Mouse (Mus musculus) limb, embryonic 10.5 days (tissue): ENCODE measurements around the gene Jak2. TPM values are rescaled to one million over a fixed set of nuclear protein-coding genes. Genes with fewer than 3 reads are reported as not detected.

ENCODE experiments used
- DNase-seq: peaks from one replicate; pipeline ENCODE4 v3.0.0-alpha.2; 2017; ENCODE audit warnings: low spot score
- H3K27ac ChIP-seq: fragments of 300-500 bp; sonication (generic); 2 replicates; pipeline ENCODE4 v1.5.1; 2016; ENCODE audit warnings: mild to moderate bottlenecking
- H3K27me3 ChIP-seq: fragments of 300-500 bp; sonication (generic); 2 replicates; pipeline ENCODE4 v1.6.1; 2016; ENCODE audit warnings: low read depth, mild to moderate bottlenecking; ENCODE audit not compliant: poor library complexity, severe bottlenecking
- H3K36me3 ChIP-seq: fragments of 300-500 bp; sonication (generic); 2 replicates; pipeline ENCODE4 v1.6.1; 2016; ENCODE audit warnings: mild to moderate bottlenecking, moderate library complexity
- H3K4me1 ChIP-seq: fragments of 300-500 bp; sonication (generic); 2 replicates; pipeline ENCODE4 v1.6.1; 2016
- H3K4me3 ChIP-seq: fragments of 300-500 bp; sonication (generic); 2 replicates; pipeline ENCODE4 v1.5.1; 2016; ENCODE audit warnings: mild to moderate bottlenecking, moderate library complexity
- H3K9me3 ChIP-seq: fragments of 300-500 bp; sonication (generic); replicated peaks from 2 replicates; pipeline ENCODE4 v1.6.1; 2016; ENCODE audit warnings: mild to moderate bottlenecking
- WGBS: fragments of 180-500 bp; shearing (Covaris S2); methylation state at CpG from one replicate; pipeline ENCODE4 v1.1.7; 2016; 5-methylcytosine and 5-hydroxymethylcytosine counted together
- polyA plus RNA-seq: library from polyadenylated mRNA; unstranded; fragments of >200 nt; fragmentation: Nextera tagmentation; extraction: Ambion mirVana; gene quantifications from 2 replicates; pipeline ENCODE4 v1.2.1, GENCODE M21; 2016

Jak2 gene
- polyA plus RNA-seq, 1 experiment from 2014 or later, result 8.0 TPM

DNA sequence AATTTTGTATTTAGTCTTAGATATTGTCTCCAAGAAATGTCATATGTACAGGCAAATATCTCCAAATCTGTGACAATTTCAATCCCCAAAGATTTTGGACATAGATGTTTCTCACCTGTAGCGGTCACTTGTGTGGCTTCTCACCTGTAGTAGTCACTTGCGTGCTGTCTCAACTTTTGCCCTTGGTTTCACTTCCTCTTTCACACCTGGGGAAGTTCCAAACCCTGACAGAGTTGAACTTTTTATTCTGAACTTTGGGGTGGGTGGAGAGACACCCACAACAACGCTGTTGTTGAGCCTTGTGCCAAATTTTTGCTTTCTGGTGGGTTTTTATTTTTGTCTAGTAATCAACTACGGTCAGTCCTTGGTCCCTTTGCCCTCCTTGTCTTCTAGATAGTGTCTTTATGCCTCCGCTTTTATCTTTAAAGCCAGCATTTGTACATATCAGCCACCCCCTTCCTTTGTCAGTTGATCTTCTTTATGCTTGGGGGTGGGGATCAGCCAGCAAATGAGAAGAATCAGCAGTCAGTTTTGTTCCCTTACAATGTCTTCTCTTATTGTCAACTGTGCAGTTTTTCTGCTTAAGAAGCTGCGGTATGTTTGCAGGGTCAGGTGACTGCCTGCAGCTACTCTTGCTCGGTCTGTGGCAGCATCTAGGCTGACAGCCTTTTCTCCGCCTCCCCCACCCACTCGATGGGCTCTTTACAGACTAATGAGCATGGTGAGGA lies 14.8 kb upstream of the Jak2 start:
- no peaks in the 10 kb centered on the region for H3K9me3 ChIP-seq
- DNase-seq, result no peak
- no peaks in the 10 kb centered on the region for H3K36me3 ChIP-seq
- WGBS, result 71% methylated on average over 9 of the region's 9 CpGs
- peaks cover 13% of the 10 kb centered on the region for H3K4me1 ChIP-seq
- H3K27me3 ChIP-seq, result no peaks in the 10 kb centered on the region
- H3K27ac ChIP-seq, result no peak overlapping the region
- no peak overlapping the region for H3K4me3 ChIP-seq

DNA sequence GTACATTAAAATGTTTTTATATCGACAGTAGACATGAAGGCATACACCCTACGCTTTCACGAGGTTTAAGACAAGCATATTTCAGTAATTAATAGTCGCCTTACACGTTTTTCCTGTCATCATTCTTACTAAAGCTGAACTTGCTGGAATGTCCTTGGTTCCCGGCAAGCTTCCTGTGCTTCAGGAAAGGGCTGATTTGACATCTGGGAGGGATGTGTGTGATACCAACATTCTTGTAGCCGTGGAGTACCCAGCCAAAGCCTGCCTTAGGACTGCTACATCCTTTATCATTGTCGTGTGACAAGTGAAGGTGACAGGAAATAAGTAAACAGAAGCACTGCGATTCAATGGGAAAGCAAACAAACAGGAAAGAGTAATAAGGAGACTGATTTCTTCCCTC lies 13.5 kb upstream of the Jak2 start:
- H3K4me1 ChIP-seq, result peaks cover 13% of the 10 kb centered on the region
- no peaks in the 10 kb centered on the region for H3K36me3 ChIP-seq
- DNase-seq, result no peak
- H3K27me3 ChIP-seq, result no peaks in the 10 kb centered on the region
- H3K4me3 ChIP-seq, result no peak overlapping the region
- no peak overlapping the region for H3K27ac ChIP-seq
- 51% methylated on average over 9 of the region's 9 CpGs for WGBS
- no peaks in the 10 kb centered on the region for H3K9me3 ChIP-seq

DNA sequence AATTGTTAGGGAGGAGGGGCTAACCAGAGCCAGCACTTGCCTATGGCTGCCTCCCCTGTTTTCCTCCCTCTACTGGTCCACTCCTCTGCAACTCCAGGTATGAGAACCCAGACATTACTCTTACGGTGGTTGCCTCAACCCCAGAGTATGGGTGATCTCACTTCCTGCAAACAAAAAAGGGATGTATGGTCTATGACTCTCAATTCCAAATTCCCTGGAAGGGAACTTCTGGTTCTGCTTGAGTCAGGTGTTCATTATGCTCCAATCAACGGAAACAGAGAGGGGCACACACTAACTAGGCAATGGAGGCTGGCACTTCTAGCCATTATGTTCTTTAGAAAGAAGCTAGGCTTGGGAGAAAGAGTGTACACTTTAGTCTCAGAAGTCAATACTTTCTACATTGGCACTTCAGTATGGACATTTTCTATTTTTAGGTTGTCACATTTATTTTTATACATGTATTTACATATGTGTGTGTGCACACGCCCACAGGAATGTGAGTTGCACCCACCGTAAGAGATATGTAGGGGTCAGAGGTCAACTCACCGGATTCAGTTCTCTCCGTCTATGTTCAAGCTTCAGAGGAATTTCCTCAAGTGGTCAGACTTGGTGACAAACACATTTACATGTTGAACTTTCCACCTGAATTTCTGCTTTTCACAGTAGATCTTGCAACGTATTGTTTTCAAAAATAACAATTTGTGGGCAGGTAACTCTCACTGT lies 12.0 kb upstream of the Jak2 start:
- Histone ChIP-seq H3K9me3 (no peaks in the 10 kb centered on the region), H3K36me3 (no peaks in the 10 kb centered on the region), H3K27ac (no peak overlapping the region), H3K4me1 (peaks cover 13% of the 10 kb centered on the region), H3K27me3 (no peaks in the 10 kb centered on the region), H3K4me3 (no peak overlapping the region)
- WGBS, result 88% methylated on average over 7 of the region's 7 CpGs
- no peak for DNase-seq

DNA sequence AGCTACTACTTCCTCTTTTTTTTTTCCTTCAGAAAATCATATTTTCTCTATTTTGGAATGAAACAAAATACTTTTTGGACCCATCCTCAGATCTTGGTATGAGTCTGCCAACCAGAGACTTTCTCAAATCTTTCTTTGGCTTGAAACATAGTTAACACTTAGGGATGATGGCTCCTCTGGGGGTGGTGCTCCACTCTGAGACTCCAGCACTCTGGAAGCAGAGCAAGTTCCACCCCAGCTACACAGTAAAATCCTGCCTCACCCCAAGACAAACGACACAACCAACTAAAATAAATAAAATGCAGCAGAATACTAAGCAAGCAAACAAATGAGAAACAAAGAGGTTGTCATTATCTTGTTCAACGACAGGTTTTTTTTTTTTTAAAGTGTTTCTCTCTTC lies 11.0 kb upstream of the Jak2 start:
- WGBS, result 78% methylated on average over 2 of the region's 2 CpGs
- no peak for DNase-seq

DNA sequence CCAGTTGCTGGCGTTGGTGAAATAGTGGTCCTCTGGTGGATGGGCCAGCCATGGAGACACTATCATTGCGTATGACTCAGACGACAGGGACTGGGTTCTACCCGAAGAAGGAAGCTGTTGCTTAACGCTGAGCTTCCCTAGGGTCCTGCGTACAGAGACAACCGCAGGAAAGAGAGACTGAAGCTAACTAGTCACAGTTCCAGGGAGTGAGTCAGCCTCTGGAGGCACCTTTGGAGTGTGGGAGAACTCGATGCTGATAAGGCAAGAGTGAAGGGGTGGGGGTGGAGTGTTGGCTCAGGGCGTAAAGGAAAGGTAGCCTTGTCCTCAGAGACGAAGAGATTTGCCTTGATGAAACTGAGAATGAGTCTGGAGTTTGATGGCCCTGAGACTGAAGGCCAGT lies 10.0 kb upstream of the Jak2 start:
- peaks cover 13% of the 10 kb centered on the region for H3K4me1 ChIP-seq
- DNase-seq, result no peak
- 81% methylated on average over 10 of the region's 10 CpGs for WGBS
- no peaks in the 10 kb centered on the region for H3K36me3 ChIP-seq
- H3K9me3 ChIP-seq, result no peaks in the 10 kb centered on the region
- no peak overlapping the region for H3K4me3 ChIP-seq
- no peak overlapping the region for H3K27ac ChIP-seq
- H3K27me3 ChIP-seq, result no peaks in the 10 kb centered on the region

More for the DNA sequence above, 11.0 kb upstream of the Jak2 start:
- Histone ChIP-seq H3K36me3 (no peaks in the 10 kb centered on the region), H3K4me3 (no peak overlapping the region), H3K9me3 (no peaks in the 10 kb centered on the region), H3K27me3 (no peaks in the 10 kb centered on the region), H3K4me1 (peaks cover 13% of the 10 kb centered on the region), H3K27ac (no peak overlapping the region)

DNA sequence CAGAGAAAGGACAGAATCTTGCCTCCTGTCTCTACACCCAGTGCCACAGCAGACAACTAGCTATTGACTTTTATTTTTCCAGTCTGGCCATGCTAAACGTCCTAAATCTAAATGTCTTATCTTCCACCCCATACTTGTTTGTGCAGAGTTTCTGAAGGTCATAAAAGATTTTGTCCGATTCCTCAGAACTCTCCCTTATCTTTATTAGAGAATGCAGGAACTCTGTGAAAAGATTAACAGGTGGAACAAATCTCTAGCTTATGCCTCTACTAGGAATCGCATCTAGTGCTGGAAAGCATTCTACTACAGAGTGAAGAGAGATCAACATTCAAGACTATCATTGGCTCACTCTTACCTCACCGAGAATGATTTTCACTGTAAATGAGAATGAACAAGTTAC lies 1.7 kb upstream of the Jak2 start:
- 71% methylated on average over 4 of the region's 4 CpGs for WGBS

DNA sequence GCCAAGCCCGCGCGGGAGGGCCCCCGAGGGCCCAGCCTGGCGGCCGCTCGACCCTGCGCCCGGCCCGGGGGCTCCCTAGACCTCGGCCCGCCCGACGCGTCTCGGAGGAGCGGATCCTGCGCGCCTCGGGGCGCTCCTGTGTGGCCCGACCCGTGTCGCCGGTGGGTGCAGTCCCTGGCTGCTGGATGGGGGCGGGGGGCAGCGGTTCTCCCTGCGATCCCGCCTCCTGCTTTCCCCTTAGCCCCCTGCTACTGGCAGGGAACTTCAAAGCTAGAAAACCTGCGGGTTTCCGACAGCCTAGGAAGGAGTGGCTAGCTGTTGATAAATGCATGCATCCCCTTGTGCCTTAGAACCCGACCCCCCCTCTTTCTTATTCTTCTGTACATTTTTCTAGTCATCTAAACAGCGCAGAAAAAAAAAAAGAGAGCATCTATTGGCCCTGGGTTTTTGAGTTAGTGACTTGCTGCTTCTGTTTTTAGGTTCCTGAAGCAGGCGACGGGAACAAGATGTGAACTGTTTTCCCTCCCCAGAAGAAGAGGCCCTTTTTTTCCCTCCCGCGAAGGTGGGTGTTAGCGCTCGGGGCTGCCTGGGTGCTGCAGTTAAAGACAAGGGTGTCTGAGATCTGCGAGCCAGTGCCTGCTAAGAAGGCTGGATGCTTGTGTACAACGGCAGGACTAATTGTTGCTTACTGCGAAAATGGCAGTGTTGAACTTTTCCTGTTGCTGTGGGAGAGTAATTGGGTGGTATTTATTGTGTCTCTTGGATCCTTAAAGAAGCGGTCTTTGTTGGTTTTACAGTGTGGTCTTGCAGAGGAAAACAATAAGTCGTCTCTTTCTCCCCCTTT lies 552 bp downstream of the Jak2 start:
- H3K27me3 ChIP-seq, result 0 out of 2 replicates have a peak, but pooled peaks cover 3% of the 10 kb centered on the region
- peak overlapping the region; percentile 88 for H3K4me3 ChIP-seq
- H3K9me3 ChIP-seq, result no peaks in the 10 kb centered on the region
- no peaks in the 10 kb centered on the region for H3K36me3 ChIP-seq
- DNase-seq, result peak; percentile 72
- peaks cover 31% of the 10 kb centered on the region for H3K4me1 ChIP-seq
- peak overlapping the region; percentile 98 for H3K27ac ChIP-seq
- whole genome bisulfite sequencing, result 1% methylated on average over 44 of the region's 44 CpGs

More for the DNA sequence above, 1.7 kb upstream of the Jak2 start:
- Histone ChIP-seq H3K27ac (no peak overlapping the region), H3K4me3 (peak overlapping the region; percentile 88), H3K4me1 (peaks cover 31% of the 10 kb centered on the region), H3K27me3 (0 out of 2 replicates have a peak, but pooled peaks cover 3% of the 10 kb centered on the region), H3K9me3 (no peaks in the 10 kb centered on the region), H3K36me3 (no peaks in the 10 kb centered on the region)
- DNase-seq, result no peak

DNA sequence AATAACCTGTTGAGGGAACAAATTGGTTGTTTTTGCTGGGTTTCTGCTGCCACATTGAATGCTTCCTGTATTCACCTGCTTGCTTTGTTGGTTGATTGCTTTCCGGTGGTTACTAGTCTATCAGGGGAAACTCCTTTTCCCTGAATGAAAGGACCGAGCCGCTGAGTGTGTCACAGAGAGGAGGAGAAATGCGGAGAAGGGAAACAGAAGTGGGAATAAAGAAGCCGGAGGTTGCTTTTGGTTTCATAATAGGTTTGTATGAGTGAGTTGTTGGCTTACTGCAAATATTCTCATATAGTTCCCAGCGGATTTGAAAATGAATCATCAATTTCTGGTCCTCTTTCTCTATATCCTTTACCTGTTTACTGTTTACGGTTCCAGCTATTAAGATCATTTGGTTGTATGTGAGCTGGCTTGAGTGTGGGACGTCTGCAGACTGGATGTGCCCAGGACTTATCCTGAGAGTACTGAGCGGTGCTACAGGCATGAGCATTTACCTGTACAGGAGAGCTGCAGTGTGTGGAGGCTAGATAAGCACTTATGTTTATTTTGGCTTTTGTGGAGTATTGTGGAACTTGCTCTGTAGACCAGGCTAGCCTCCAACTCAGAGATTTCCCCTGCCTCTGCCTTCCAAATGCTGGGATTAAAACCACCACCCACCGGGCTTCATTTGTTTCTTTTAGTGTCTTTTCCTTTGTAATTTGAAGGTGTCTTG lies 1.4 kb downstream of the Jak2 start:
- Histone ChIP-seq H3K27ac (peak overlapping the region; percentile 98), H3K36me3 (no peaks in the 10 kb centered on the region), H3K4me1 (peaks cover 31% of the 10 kb centered on the region), H3K4me3 (peak overlapping the region; percentile 88), H3K9me3 (no peaks in the 10 kb centered on the region), H3K27me3 (0 out of 2 replicates have a peak, but pooled peaks cover 3% of the 10 kb centered on the region)
- 31% methylated on average over 10 of the region's 10 CpGs for WGBS
- no peak for DNase-seq

DNA sequence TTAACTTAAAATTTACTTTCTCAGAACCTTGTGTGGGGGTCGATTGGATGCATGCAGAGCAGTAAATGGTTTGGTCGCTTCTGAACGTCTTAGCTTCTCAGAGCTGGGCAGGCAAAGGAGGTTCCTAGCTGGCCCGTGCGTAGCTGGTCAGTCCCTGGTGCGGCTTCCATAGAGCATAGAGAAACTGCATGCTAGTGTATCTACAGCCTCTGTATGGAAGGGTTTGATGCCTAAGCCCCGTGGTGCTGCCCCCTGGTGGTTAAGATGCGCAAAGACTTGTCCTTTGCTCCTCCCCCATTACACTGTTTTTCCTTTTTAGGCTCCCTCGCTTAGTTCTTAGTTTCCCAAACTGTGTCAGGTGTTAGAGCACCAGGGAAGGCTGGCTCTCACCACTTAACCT lies 2.1 kb downstream of the Jak2 start:
- WGBS, result 7% methylated on average over 9 of the region's 9 CpGs
- no peaks in the 10 kb centered on the region for H3K36me3 ChIP-seq
- H3K27me3 ChIP-seq, result 0 out of 2 replicates have a peak, but pooled peaks cover 3% of the 10 kb centered on the region
- no peak overlapping the region for H3K27ac ChIP-seq
- H3K4me1 ChIP-seq, result peaks cover 31% of the 10 kb centered on the region
- peak; percentile 90 for DNase-seq
- H3K9me3 ChIP-seq, result no peaks in the 10 kb centered on the region
- H3K4me3 ChIP-seq, result peak overlapping the region; percentile 88

DNA sequence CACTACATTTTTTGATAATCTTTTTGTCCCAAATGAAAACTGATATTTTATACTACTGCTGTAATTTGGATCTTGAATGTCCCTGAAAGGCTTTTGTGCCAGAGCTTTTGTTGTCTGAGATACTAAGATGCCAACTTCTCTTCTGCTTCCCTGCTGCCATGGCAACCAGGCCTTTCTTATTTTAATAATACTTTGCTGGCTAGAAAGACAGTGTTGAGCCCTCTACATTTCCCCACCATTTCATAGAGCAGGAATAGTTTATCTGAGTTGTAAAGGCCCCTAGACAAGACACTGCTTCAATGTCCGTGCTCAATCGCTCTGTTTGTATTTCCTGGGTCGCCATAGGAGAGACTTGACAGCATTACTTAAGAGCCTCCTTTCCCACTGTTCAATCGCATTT lies 3.0 kb downstream of the Jak2 start:
- DNase-seq, result no peak
- no peak overlapping the region for H3K4me3 ChIP-seq
- 72% methylated on average over 4 of the region's 4 CpGs for WGBS
- no peak overlapping the region for H3K27ac ChIP-seq
- H3K27me3 ChIP-seq, result 0 out of 2 replicates have a peak, but pooled peaks cover 3% of the 10 kb centered on the region
- H3K36me3 ChIP-seq, result no peaks in the 10 kb centered on the region
- H3K4me1 ChIP-seq, result peaks cover 28% of the 10 kb centered on the region
- H3K9me3 ChIP-seq, result no peaks in the 10 kb centered on the region

DNA sequence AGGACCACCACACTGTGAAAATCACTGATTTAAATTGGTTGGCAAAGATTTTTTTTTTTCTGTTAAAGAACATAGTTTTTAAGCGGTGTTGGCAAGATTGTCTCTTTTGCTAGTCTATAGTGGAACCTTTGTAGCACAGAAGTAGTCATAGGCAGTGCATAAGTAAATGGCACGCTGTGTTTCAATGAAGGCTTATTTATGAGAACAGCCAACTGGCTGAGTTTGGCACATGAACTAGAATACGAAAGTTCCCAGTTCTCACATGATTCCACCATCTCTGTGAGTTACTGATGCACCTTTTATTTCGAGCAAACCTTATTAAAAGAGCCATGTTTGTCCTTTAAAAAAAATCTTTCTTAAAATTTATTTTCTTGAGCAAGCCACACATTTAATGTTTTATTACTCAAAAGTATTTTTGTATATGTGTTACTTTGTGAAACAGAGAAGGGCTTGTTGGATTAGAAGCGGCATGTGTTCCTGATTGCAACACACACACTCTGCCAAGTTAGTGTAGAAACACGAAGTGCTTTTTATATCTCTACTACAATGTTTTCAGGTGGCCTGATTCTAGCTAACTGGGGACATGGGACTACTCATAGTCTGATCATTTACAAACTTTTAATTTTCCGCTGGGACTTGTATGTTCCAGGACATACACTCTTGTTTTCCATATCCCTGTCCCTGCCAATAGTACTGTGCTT lies 3.8 kb downstream of the Jak2 start:
- peaks cover 20% of the 10 kb centered on the region for H3K4me1 ChIP-seq
- H3K9me3 ChIP-seq, result no peaks in the 10 kb centered on the region
- 94% methylated on average over 7 of the region's 7 CpGs for WGBS
- H3K4me3 ChIP-seq, result no peak overlapping the region
- H3K27ac ChIP-seq, result no peak overlapping the region
- 0 out of 2 replicates have a peak, but pooled peaks cover 3% of the 10 kb centered on the region for H3K27me3 ChIP-seq
- no peaks in the 10 kb centered on the region for H3K36me3 ChIP-seq
- DNase-seq, result no peak

DNA sequence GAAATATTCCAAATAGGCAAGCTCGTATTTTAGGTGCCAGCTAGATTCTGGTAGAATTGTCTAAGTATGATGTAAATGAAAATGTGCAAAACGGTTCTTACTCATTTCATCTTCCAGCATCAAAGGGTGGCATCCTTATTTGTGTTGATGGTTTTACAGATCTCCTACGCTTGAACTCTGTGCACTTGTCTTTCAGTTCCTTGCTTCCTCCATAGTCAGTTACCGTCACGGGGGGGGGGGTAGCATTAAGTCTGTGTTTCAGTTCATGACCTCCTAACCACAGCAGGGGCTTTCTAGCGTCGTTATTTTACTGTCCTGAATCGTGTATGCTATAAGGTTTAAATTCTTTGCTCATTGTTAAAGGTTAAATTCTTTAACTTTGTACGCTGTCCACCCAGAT lies 10.0 kb downstream of the Jak2 start:
- 85% methylated on average over 9 of the region's 9 CpGs for WGBS
- H3K36me3 ChIP-seq, result peaks cover 7% of the 10 kb centered on the region
- H3K4me1 ChIP-seq, result no peaks in the 10 kb centered on the region
- DNase-seq, result no peak
- H3K4me3 ChIP-seq, result no peak overlapping the region
- no peaks in the 10 kb centered on the region for H3K9me3 ChIP-seq
- H3K27ac ChIP-seq, result no peak overlapping the region
- H3K27me3 ChIP-seq, result no peaks in the 10 kb centered on the region
